Mouse (Mus musculus): ENCODE measurements around the gene Olfr243. TPM values are rescaled to one million over a fixed set of nuclear protein-coding genes. Genes with fewer than 3 reads are reported as not detected.
"Not testable (repeated sequence)": the region's sequence is repeated elsewhere in the genome, so short reads cannot be mapped to it uniquely, and the experiment has no call there.

Olfr243 gene
- polyA plus RNA-seq (2015; fragmentation: Nextera tagmentation; extraction: Ambion mirVana), result not detected in 2 replicates

DNA sequence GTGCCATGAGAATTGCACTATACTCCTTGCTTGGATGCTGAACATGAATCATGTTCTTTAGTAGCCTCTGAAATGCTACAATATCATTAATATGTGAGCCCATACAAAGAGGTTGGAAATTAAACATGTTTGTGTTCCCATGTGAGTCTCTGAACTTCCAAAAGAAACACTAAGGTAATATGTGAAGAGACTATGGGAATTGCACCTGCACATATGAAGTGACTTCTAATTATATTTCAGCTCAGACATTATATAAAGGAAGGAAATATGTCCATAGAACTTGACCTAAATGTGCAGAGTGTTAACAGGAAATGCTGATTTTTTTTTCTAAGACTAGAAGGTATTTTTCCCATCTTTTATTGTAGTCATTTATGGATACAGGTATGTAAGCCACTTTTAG, at the start of gene Olfr243:
TSS of gene Olfr243 (plus strand) at position 301 of the 400 bp plus-strand sequence.
- Histone ChIP-seq H3K9ac (ENCODE audit: low read depth, low read length) (no peak within 1 kb of the TSS), H3K4me3 (ENCODE audit: low read depth, low read length) (no peak within 1 kb of the TSS), H3K9me3 (replicated peaks; ENCODE audit: control insufficient read depth, low read length, poor library complexity, severe bottlenecking) (no peaks in the 10 kb centered on the region), H3K4me2 (ENCODE audit: low read length) (no peak within 1 kb of the TSS), H3K27me3 (ENCODE audit: control insufficient read depth, insufficient read depth, low read depth, low read length) (no peaks in the 10 kb centered on the region), H3K4me1 (ENCODE audit: control insufficient read depth, insufficient read depth, low read length) (no peaks in the 10 kb centered on the region), H3K27ac (ENCODE audit: low read length) (no peak within 1 kb of the TSS), H3K36me3 (ENCODE audit: control insufficient read depth, insufficient read depth, low read length) (no peaks in the 10 kb centered on the region)
- no peak for ATAC-seq

DNA sequence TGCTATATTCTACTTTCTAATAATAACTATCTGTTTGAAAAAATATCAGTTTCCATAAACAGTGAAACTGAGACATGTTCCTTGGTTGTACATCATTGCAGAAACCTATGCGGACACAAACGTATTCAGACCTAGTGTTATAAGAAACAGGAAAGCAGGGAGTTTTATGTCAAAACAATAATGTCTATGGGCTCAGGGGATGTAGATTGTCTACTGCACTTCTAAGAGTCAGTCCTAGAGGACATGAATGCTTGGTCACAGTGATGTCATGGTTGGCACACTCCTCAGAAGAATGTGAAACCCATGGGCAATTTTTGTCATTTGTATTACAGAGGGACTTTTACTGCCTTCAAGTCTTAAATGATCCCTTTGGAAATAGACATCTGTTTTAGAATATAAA, 43.4 kb upstream of the Olfr243 start, which contains the start of gene Olfr624:
TSS of gene Olfr624 (minus strand) at position 101 of the 400 bp plus-strand sequence.
- Histone ChIP-seq H3K4me3 (ENCODE audit: low read depth, low read length) (no peak within 1 kb of the TSS), H3K36me3 (ENCODE audit: control insufficient read depth, insufficient read depth, low read length) (no peaks in the 10 kb centered on the region), H3K9ac (ENCODE audit: low read depth, low read length) (no peak within 1 kb of the TSS), H3K4me1 (ENCODE audit: control insufficient read depth, insufficient read depth, low read length) (no peaks in the 10 kb centered on the region), H3K4me2 (ENCODE audit: low read length) (no peak within 1 kb of the TSS), H3K9me3 (replicated peaks; ENCODE audit: control insufficient read depth, low read length, poor library complexity, severe bottlenecking) (no peaks in the 10 kb centered on the region), H3K27ac (ENCODE audit: low read length) (no peak within 1 kb of the TSS), H3K27me3 (ENCODE audit: control insufficient read depth, insufficient read depth, low read depth, low read length) (no peaks in the 10 kb centered on the region)
- ATAC-seq, result no peak
- 98% methylated on average over 2 of the region's 2 CpGs for WGBS

DNA sequence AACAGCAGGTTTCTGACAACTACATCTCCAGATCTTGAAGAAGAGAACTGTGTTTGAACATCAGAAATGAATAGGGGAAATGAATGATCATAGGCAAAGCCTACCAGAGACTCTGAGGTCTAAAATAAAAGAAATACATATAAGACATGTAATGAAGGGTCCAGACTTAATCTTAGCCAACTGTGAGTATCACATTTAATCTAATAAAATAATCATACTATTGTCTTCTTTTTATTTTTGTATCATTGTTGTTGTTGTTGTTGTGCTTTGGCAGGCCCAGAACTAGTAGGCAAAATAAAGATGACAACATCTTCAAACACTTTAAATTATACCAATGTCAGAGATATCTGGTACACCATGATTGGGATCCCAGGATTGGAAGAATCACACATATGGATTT, 32.1 kb upstream of the Olfr243 start, which contains the start of gene Olfr625-ps1:
TSS of gene Olfr625-ps1 (plus strand) at position 301 of the 400 bp plus-strand sequence.
- Histone ChIP-seq H3K9me3 (replicated peaks; ENCODE audit: control insufficient read depth, low read length, poor library complexity, severe bottlenecking) (no peaks in the 10 kb centered on the region), H3K36me3 (ENCODE audit: control insufficient read depth, insufficient read depth, low read length) (no peaks in the 10 kb centered on the region), H3K27ac (ENCODE audit: low read length) (no peak within 1 kb of the TSS), H3K4me3 (ENCODE audit: low read depth, low read length) (no peak within 1 kb of the TSS), H3K9ac (ENCODE audit: low read depth, low read length) (no peak within 1 kb of the TSS), H3K27me3 (ENCODE audit: control insufficient read depth, insufficient read depth, low read depth, low read length) (no peaks in the 10 kb centered on the region), H3K4me2 (ENCODE audit: low read length) (no peak within 1 kb of the TSS), H3K4me1 (ENCODE audit: control insufficient read depth, insufficient read depth, low read length) (no peaks in the 10 kb centered on the region)
- no peak for ATAC-seq

DNA sequence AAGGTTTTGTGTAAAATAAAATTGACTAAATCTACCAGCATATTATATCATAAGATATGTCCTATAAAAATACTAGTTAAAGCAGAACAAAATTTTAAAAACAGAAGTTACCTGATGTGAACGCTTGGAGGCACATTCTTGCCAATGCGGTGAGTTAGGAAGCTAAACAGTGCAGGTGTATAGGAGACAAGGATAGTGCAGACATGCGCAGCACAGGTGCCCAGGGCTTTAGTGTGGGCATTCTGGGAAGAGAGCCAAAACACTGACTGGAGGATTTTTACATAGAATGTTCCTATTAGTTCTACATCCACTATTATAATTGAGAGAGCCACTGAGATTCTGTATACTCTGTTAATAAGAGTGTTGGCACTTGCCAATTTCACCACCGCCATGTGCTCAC, 15.0 kb upstream of the Olfr243 start:
- no peak overlapping the region for H3K9ac ChIP-seq (ENCODE audit: low read depth, low read length)
- 90% methylated on average over 4 of the region's 4 CpGs for WGBS
- H3K27me3 ChIP-seq (ENCODE audit: control insufficient read depth, insufficient read depth, low read depth, low read length), result no peaks in the 10 kb centered on the region
- no peak for ATAC-seq
- no peaks in the 10 kb centered on the region for H3K4me1 ChIP-seq (ENCODE audit: control insufficient read depth, insufficient read depth, low read length)
- no peaks in the 10 kb centered on the region for H3K9me3 ChIP-seq (replicated peaks; ENCODE audit: control insufficient read depth, low read length, poor library complexity, severe bottlenecking)
- H3K4me2 ChIP-seq (ENCODE audit: low read length), result no peak overlapping the region
- no peak overlapping the region for H3K4me3 ChIP-seq (ENCODE audit: low read depth, low read length)
- H3K36me3 ChIP-seq (ENCODE audit: control insufficient read depth, insufficient read depth, low read length), result no peaks in the 10 kb centered on the region
- H3K27ac ChIP-seq (ENCODE audit: low read length), result no peak overlapping the region

DNA sequence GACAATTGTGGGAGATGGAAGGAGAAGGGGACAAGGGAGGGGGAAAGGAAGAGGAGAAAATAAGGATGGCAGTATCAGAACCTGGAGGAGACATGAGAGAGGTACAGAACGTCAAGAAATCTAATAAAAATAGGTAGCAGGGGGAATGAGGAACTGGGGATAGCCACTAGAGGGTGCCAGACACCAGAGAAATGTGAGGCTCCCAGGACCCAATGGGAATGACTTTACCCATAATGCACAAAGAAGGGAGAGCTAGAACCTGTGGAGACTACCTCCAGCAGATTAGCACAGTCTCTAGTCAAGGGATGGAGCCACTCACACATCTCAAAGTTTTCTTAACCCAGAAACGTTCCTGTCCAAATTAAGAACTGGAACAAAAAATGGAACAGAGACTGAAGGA, 2.4 kb upstream of the Olfr243 start:
- Histone ChIP-seq H3K9ac (ENCODE audit: low read depth, low read length) (no peak overlapping the region), H3K27ac (ENCODE audit: low read length) (no peak overlapping the region), H3K4me1 (ENCODE audit: control insufficient read depth, insufficient read depth, low read length) (no peaks in the 10 kb centered on the region), H3K4me2 (ENCODE audit: low read length) (no peak overlapping the region), H3K4me3 (ENCODE audit: low read depth, low read length) (no peak overlapping the region), H3K9me3 (replicated peaks; ENCODE audit: control insufficient read depth, low read length, poor library complexity, severe bottlenecking) (no peaks in the 10 kb centered on the region), H3K27me3 (ENCODE audit: control insufficient read depth, insufficient read depth, low read depth, low read length) (no peaks in the 10 kb centered on the region), H3K36me3 (ENCODE audit: control insufficient read depth, insufficient read depth, low read length) (no peaks in the 10 kb centered on the region)
- WGBS, result 30% methylated on average over 2 of the region's 2 CpGs
- no peak for ATAC-seq

DNA sequence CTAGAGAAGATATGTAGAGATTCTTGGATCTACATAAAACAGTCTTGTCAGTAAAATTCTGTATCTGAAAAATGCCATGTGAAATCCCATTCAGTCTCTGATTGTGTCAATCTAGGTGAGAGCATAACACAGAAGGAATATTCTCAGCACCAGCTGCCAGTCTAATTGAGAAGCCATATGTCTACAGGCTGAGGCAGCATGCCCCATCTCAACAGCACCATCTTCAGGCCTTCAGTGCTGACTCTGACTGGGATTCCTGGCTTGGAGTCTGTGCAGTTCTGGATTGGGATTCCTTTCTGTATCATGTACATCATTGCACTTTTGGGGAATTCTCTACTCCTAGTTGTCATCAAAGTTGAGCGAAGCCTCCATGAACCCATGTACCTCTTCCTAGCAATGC, 1.9 kb downstream of the Olfr243 start:
- WGBS, result 91% methylated on average over 1 of the region's 1 CpGs
- not testable (repeated sequence) for H3K36me3 ChIP-seq (ENCODE audit: control insufficient read depth, insufficient read depth, low read length); H3K9ac ChIP-seq (ENCODE audit: low read depth, low read length); H3K27me3 ChIP-seq (ENCODE audit: control insufficient read depth, insufficient read depth, low read depth, low read length); H3K27ac ChIP-seq (ENCODE audit: low read length); H3K4me1 ChIP-seq (ENCODE audit: control insufficient read depth, insufficient read depth, low read length); H3K4me2 ChIP-seq (ENCODE audit: low read length); ATAC-seq; H3K9me3 ChIP-seq (replicated peaks; ENCODE audit: control insufficient read depth, low read length, poor library complexity, severe bottlenecking); H3K4me3 ChIP-seq (ENCODE audit: low read depth, low read length)

DNA sequence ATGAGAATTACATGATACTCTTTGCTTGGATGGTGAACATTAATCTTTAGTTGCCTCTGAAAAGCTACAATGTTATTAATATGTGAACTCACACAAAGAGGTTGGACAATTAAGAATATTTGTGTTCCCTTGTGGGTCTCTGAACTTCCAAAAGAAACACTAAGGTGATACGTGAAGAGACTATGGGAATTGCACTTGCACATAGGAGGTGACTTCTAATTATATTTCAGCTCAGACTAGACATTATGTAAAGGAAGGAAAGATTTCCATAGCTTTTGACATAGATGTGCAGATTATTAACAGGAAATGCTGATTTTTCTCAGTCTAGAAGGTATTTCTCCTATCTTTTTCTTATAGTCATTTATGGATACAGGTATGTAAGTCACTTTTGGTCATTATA, 15.6 kb downstream of the Olfr243 start, which contains the start of gene Olfr628:
TSS of gene Olfr628 (plus strand) at position 301 of the 400 bp plus-strand sequence.
- no peaks in the 10 kb centered on the region for H3K36me3 ChIP-seq (ENCODE audit: control insufficient read depth, insufficient read depth, low read length)
- no peaks in the 10 kb centered on the region for H3K27me3 ChIP-seq (ENCODE audit: control insufficient read depth, insufficient read depth, low read depth, low read length)
- H3K9ac ChIP-seq (ENCODE audit: low read depth, low read length), result no peak within 1 kb of the TSS
- WGBS, result 93% methylated on average over 1 of the region's 1 CpGs
- H3K4me1 ChIP-seq (ENCODE audit: control insufficient read depth, insufficient read depth, low read length), result no peaks in the 10 kb centered on the region
- H3K27ac ChIP-seq (ENCODE audit: low read length), result no peak within 1 kb of the TSS
- H3K4me2 ChIP-seq (ENCODE audit: low read length), result no peak within 1 kb of the TSS
- ATAC-seq, result no peak
- H3K9me3 ChIP-seq (replicated peaks; ENCODE audit: control insufficient read depth, low read length, poor library complexity, severe bottlenecking), result no peaks in the 10 kb centered on the region
- H3K4me3 ChIP-seq (ENCODE audit: low read depth, low read length), result no peak within 1 kb of the TSS

DNA sequence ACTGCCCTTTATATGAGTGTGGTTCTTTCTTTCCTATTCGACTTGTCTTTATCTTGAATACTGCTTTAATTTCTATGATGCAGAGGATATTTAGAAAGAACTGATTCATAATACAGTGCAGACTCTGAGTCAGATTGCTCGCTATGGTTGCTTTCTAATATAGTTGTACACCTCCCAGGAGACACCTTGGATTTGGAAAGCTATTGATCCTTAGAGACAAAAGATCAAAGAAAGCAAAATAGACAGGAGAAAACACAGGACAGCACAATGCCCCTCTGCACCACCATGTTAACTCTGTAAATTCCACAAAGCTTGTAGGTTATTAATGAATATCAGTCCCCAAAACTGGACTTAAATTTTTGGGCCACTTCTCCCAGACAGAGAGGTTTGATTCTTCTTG, 30.4 kb downstream of the Olfr243 start, which contains the start of gene Olfr629:
TSS of gene Olfr629 (minus strand) at position 101 of the 400 bp plus-strand sequence.
- Histone ChIP-seq H3K27me3 (ENCODE audit: control insufficient read depth, insufficient read depth, low read depth, low read length) (no peaks in the 10 kb centered on the region), H3K9ac (ENCODE audit: low read depth, low read length) (no peak within 1 kb of the TSS), H3K36me3 (ENCODE audit: control insufficient read depth, insufficient read depth, low read length) (no peaks in the 10 kb centered on the region), H3K27ac (ENCODE audit: low read length) (no peak within 1 kb of the TSS), H3K4me2 (ENCODE audit: low read length) (no peak within 1 kb of the TSS), H3K4me1 (ENCODE audit: control insufficient read depth, insufficient read depth, low read length) (no peaks in the 10 kb centered on the region), H3K4me3 (ENCODE audit: low read depth, low read length) (no peak within 1 kb of the TSS), H3K9me3 (replicated peaks; ENCODE audit: control insufficient read depth, low read length, poor library complexity, severe bottlenecking) (peaks cover 2% of the 10 kb centered on the region; the same call in 1 of the 2 replicates)
- no peak for ATAC-seq
- 83% methylated on average over 2 of the region's 2 CpGs for WGBS

DNA sequence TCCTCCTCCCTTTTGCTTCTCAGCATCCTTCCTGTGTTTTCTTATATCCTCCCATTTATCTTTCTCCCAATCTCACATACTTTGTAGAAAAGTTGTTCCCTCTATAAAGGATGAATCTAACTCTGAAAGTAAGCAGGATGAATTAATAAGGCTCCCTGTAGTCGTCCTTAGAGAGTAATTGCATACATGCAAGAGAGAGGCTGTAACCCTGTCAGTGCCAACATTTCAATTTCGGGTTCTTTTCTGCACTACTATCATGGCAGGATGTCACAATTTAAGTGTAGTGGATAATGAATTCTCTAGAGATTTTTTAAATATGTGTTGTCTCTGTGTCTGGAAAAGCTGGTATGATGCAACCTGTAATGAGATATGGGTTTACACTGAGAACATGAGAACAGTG, 42.8 kb downstream of the Olfr243 start, which contains the start of gene Olfr630:
TSS of gene Olfr630 (minus strand) at position 101 of the 400 bp plus-strand sequence.
- Histone ChIP-seq H3K27me3 (ENCODE audit: control insufficient read depth, insufficient read depth, low read depth, low read length) (no peaks in the 10 kb centered on the region), H3K4me1 (ENCODE audit: control insufficient read depth, insufficient read depth, low read length) (no peaks in the 10 kb centered on the region), H3K27ac (ENCODE audit: low read length) (no peak within 1 kb of the TSS), H3K9ac (ENCODE audit: low read depth, low read length) (no peak within 1 kb of the TSS), H3K9me3 (replicated peaks; ENCODE audit: control insufficient read depth, low read length, poor library complexity, severe bottlenecking) (no peaks in the 10 kb centered on the region), H3K36me3 (ENCODE audit: control insufficient read depth, insufficient read depth, low read length) (no peaks in the 10 kb centered on the region), H3K4me2 (ENCODE audit: low read length) (no peak within 1 kb of the TSS), H3K4me3 (ENCODE audit: low read depth, low read length) (no peak within 1 kb of the TSS)
- 47% methylated on average over 2 of the region's 2 CpGs for WGBS
- no peak for ATAC-seq
